Mouse (Mus musculus): Measurements from ENCODE around the gene Cntnap2.

- TF ChIP-seq CTCF (IDR thresholded peaks at IDR 0.05; ENCODE audit: low read depth), result no peak
- TF ChIP-seq EP300 (IDR thresholded peaks at IDR 0.05; ENCODE audit: low read depth), result no peak
Measured at GRCm38 (mm10) chr6:47239376-47239921, 2180.3 kb downstream of the Cntnap2 start.
